Mouse (Mus musculus): Measurements from ENCODE around the gene Insl6. TPM values are rescaled to one million over a fixed set of nuclear protein-coding genes. Genes with fewer than 3 reads are reported as not detected.

The Insl6 gene
- polyA plus RNA-seq, 1 experiment = 302 TPM

- no peak overlapping the region for H3K27ac ChIP-seq (ENCODE audit: control insufficient read depth, insufficient read depth, low read depth, low read length)
- no peaks in the 10 kb centered on the region for H3K36me3 ChIP-seq (ENCODE audit: control insufficient read depth, insufficient read depth, low read length)
- TF ChIP-seq CTCF (IDR thresholded peaks at IDR 0.05; ENCODE audit: control insufficient read depth, insufficient read depth, insufficient replicate concordance, low read depth, low read length) = no peak
- TF ChIP-seq POLR2A (IDR thresholded peaks at IDR 0.05; ENCODE audit: control insufficient read depth, low read depth, low read length) = no peak
- H3K4me1 ChIP-seq (ENCODE audit: control insufficient read depth, insufficient read depth, low read length) = peaks cover 11% of the 10 kb centered on the region
- no peaks in the 10 kb centered on the region for H3K27me3 ChIP-seq (ENCODE audit: control insufficient read depth, insufficient read depth, low read length)
- no peak overlapping the region for H3K4me3 ChIP-seq (ENCODE audit: control insufficient read depth, low read depth, low read length)
Measured at GRCm38 (mm10) chr19:29363557-29363956, 38.4 kb upstream of the Insl6 start.

DNA sequence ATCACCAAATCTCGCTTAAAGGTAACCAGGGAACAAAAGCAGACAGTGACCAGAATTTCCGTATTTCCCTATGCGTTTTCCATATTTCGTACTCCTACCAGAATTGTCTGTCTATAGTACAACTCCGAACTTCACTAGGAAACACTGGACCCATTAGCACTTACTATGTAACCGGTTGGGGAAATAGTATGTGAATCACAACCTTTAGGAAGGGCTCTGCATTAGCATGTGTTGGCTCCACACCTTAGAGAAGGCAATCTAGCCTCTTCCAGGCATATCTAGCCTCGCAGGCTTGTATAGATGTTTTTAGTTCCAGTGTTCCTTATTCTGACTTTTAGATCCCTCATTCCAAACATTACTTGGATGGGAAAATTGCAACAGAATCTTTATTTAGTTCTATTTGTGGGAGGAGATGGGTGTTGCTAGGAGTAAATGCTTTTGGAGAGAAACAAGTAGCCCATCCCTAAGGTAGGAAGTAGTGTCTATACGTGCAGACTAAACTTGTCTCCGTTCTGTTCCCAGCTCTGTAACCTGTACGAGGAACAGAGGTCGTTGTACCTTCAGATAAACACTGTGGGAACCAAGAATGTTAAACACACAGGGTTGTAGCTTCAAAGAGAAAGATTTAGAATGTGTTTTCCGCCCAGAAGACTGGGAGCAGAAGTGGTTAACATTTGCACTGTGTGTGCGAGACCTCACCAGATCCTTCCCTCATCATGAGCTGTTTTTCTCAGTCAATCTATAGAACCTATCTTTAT lies 37.2 kb upstream of the Insl6 start:
- Histone ChIP-seq H3K4me3 (ENCODE audit: control insufficient read depth, low read depth, low read length) (peak overlapping the region; percentile 87), H3K4me1 (ENCODE audit: control insufficient read depth, insufficient read depth, low read length) (peaks cover 10% of the 10 kb centered on the region), H3K27ac (ENCODE audit: control insufficient read depth, insufficient read depth, low read depth, low read length) (no peak overlapping the region), H3K27me3 (ENCODE audit: control insufficient read depth, insufficient read depth, low read length) (no peaks in the 10 kb centered on the region), H3K36me3 (ENCODE audit: control insufficient read depth, insufficient read depth, low read length) (no peaks in the 10 kb centered on the region)
- TF ChIP-seq CTCF (IDR thresholded peaks at IDR 0.05; ENCODE audit: control insufficient read depth, insufficient read depth, insufficient replicate concordance, low read depth, low read length) = no peak
- no peak for TF ChIP-seq POLR2A (IDR thresholded peaks at IDR 0.05; ENCODE audit: control insufficient read depth, low read depth, low read length)

DNA sequence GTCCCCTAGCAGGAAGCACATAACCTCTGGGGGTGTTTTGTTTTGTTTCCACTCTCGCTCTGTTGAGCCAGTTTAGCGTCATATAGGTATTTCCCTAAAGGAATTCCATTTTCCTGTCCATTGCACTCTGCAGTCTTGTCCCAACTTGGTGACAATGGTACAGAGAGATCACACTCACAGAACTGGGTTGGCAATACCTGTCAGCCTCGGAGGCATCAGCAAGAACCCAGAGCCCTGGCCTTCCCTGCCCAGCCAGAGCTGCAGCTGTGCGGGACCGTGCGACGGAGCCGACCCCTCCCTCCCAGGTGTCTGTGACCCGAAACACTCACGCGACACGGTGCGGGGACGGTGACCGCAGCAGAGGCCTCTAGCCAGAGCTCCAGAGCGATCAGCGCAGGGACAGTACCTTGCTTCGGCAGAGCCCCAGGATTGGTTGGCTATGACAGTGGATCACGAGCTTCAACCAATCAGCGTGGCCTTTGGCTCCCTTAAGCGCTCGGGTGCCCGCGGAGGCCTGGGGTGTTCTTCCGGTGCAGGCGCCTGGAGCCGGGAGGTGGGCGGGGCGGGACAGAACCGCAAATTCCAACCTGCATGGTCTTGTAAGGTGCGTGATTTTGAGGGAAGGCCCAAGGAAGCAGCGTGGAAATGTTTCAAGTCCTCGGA lies 36.4 kb upstream of the Insl6 start:
- Histone ChIP-seq H3K4me1 (ENCODE audit: control insufficient read depth, insufficient read depth, low read length) (peaks cover 4% of the 10 kb centered on the region; the same call in 1 of the 2 replicates), H3K27me3 (ENCODE audit: control insufficient read depth, insufficient read depth, low read length) (no peaks in the 10 kb centered on the region), H3K36me3 (ENCODE audit: control insufficient read depth, insufficient read depth, low read length) (no peaks in the 10 kb centered on the region), H3K27ac (ENCODE audit: control insufficient read depth, insufficient read depth, low read depth, low read length) (peak overlapping the region; percentile 12; the same call in 1 of the 2 replicates), H3K4me3 (ENCODE audit: control insufficient read depth, low read depth, low read length) (peak overlapping the region; percentile 87)
- peak; percentile 57 for TF ChIP-seq POLR2A (IDR thresholded peaks at IDR 0.05; ENCODE audit: control insufficient read depth, low read depth, low read length)
- TF ChIP-seq CTCF (IDR thresholded peaks at IDR 0.05; ENCODE audit: control insufficient read depth, insufficient read depth, insufficient replicate concordance, low read depth, low read length) = no peak

DNA sequence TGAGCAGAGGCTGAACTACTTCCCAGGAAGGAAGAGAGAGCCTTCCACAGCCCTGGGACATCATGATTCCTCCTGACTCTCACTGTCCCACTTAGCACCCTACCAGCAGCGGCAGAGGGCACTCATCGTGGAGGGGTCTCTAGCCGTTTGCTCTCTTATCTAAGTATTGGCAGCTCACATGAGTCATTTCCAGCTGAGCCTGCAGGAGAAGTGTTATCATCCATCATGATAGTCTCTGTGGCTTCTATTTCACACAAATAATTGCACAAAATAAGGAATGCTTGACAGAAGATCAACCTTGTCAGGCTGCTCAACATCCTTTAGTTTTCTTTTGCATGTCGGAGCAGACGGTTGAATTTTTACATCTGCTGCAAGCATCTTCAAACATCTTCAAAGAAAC lies 35.1 kb upstream of the Insl6 start:
- Histone ChIP-seq H3K27ac (ENCODE audit: control insufficient read depth, insufficient read depth, low read depth, low read length) (no peak overlapping the region), H3K27me3 (ENCODE audit: control insufficient read depth, insufficient read depth, low read length) (no peaks in the 10 kb centered on the region)
- TF ChIP-seq POLR2A (IDR thresholded peaks at IDR 0.05; ENCODE audit: control insufficient read depth, low read depth, low read length) (no peak), CTCF (IDR thresholded peaks at IDR 0.05; ENCODE audit: control insufficient read depth, insufficient read depth, insufficient replicate concordance, low read depth, low read length) (no peak)

GRCm38 (mm10) chr19:29356281-29356680 lies 31.1 kb upstream of the Insl6 start:
- Histone ChIP-seq H3K36me3 (ENCODE audit: control insufficient read depth, insufficient read depth, low read length) (no peaks in the 10 kb centered on the region), H3K4me1 (ENCODE audit: control insufficient read depth, insufficient read depth, low read length) (peaks cover 2% of the 10 kb centered on the region), H3K27ac (ENCODE audit: control insufficient read depth, insufficient read depth, low read depth, low read length) (no peak overlapping the region), H3K27me3 (ENCODE audit: control insufficient read depth, insufficient read depth, low read length) (no peaks in the 10 kb centered on the region), H3K4me3 (ENCODE audit: control insufficient read depth, low read depth, low read length) (no peak overlapping the region)
- TF ChIP-seq CTCF (IDR thresholded peaks at IDR 0.05; ENCODE audit: control insufficient read depth, insufficient read depth, insufficient replicate concordance, low read depth, low read length) (no peak), POLR2A (IDR thresholded peaks at IDR 0.05; ENCODE audit: control insufficient read depth, low read depth, low read length) (no peak)

More for the DNA sequence above, 35.1 kb upstream of the Insl6 start:
- no peak overlapping the region for H3K4me3 ChIP-seq (ENCODE audit: control insufficient read depth, low read depth, low read length)
- no peaks in the 10 kb centered on the region for H3K36me3 ChIP-seq (ENCODE audit: control insufficient read depth, insufficient read depth, low read length)
- peaks cover 6% of the 10 kb centered on the region for H3K4me1 ChIP-seq (ENCODE audit: control insufficient read depth, insufficient read depth, low read length)

GRCm38 (mm10) chr19:29354895-29355877 lies 30.0 kb upstream of the Insl6 start:
- Histone ChIP-seq H3K27me3 (ENCODE audit: control insufficient read depth, insufficient read depth, low read length) (no peaks in the 10 kb centered on the region), H3K4me1 (ENCODE audit: control insufficient read depth, insufficient read depth, low read length) (peaks cover 2% of the 10 kb centered on the region), H3K4me3 (ENCODE audit: control insufficient read depth, low read depth, low read length) (peak overlapping the region; percentile 17; the same call in 1 of the 2 replicates), H3K36me3 (ENCODE audit: control insufficient read depth, insufficient read depth, low read length) (no peaks in the 10 kb centered on the region), H3K27ac (ENCODE audit: control insufficient read depth, insufficient read depth, low read depth, low read length) (no peak overlapping the region)
- TF ChIP-seq POLR2A (IDR thresholded peaks at IDR 0.05; ENCODE audit: control insufficient read depth, low read depth, low read length) (no peak), CTCF (IDR thresholded peaks at IDR 0.05; ENCODE audit: control insufficient read depth, insufficient read depth, insufficient replicate concordance, low read depth, low read length) (peak; percentile 95)

Measured in testis, adult 2 months (tissue).